Mouse (Mus musculus): ENCODE results near the gene Lrrc2. TPM values are rescaled to one million over a fixed set of nuclear protein-coding genes. Genes with fewer than 3 reads are reported as not detected.

The Lrrc2 gene
- polyA plus RNA-seq, 1 experiment, result 3.5 TPM

DNA sequence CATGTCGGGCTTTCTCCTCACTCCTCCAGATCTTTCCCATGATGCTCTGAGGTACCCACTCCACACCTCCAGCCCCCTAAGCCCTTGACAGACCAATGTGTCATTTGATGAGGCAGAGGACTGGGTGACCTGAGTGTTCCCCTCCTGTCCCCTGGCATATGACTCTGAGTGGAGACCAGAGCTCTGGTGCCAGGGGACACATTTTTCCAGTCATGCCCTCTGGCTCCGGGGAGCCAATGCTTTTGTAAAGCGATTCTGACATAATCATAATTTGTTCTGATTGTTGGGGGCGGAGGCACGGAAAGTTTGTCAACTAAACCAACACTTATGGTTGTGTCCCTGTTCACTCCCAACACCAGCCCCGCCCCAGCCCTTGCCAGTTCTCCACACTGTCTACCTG is 4.6 kb downstream of the Lrrc2 start:
- Histone ChIP-seq H3K27me3 (ENCODE audit: control insufficient read depth, insufficient read depth, low read length) (no peaks in the 10 kb centered on the region), H3K27ac (ENCODE audit: insufficient read depth, low read length) (no peak overlapping the region), H3K4me3 (replicated peaks; ENCODE audit: insufficient read depth, low read depth, low read length) (no peak overlapping the region), H3K4me1 (ENCODE audit: control insufficient read depth, insufficient read depth, low read length) (0 out of 2 replicates have a peak, but pooled peaks cover 3% of the 10 kb centered on the region)
- TF ChIP-seq POLR2A (IDR thresholded peaks at IDR 0.05; ENCODE audit: borderline replicate concordance, insufficient read depth, low read length) (no peak), CTCF (IDR thresholded peaks at IDR 0.05; ENCODE audit: borderline replicate concordance, insufficient read depth, low read depth, low read length) (no peak)
- DNase-seq, result no peak
- WGBS, result 68% methylated on average over 6 of the region's 6 CpGs

DNA sequence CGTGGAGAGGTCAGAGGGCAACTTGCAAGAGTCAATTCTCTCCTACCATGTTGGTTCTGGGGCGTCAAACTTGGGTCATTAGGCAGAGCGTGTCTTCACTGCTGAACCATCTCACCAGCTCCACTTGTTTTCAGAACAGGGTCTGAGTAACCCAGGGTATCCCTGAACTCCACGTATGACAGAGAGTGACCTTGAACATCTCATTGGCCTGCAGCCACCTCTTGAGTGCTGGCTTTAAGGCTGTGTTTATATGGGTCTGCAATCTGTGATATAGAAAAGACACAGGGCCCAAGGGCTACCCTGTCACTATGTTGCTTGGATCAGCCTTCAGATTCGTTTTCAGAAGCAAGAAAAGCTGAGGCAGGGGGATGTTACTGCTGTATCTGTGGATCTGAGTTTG is 8.3 kb downstream of the Lrrc2 start:
- H3K27me3 ChIP-seq (ENCODE audit: control insufficient read depth, insufficient read depth, low read length), result no peaks in the 10 kb centered on the region
- H3K4me1 ChIP-seq (ENCODE audit: control insufficient read depth, insufficient read depth, low read length), result no peaks in the 10 kb centered on the region
- whole genome bisulfite sequencing, result 75% methylated on average over 5 of the region's 5 CpGs

GRCm38 (mm10) chr9:110960230-110961149 is 9.1 kb downstream of the Lrrc2 start:
- Histone ChIP-seq H3K4me1 (ENCODE audit: control insufficient read depth, insufficient read depth, low read length) (no peaks in the 10 kb centered on the region), H3K27ac (ENCODE audit: insufficient read depth, low read length) (no peak overlapping the region), H3K27me3 (ENCODE audit: control insufficient read depth, insufficient read depth, low read length) (no peaks in the 10 kb centered on the region), H3K4me3 (replicated peaks; ENCODE audit: insufficient read depth, low read depth, low read length) (no peak overlapping the region)
- WGBS, result 85% methylated on average over 13 of the region's 13 CpGs
- TF ChIP-seq CTCF (IDR thresholded peaks at IDR 0.05; ENCODE audit: borderline replicate concordance, insufficient read depth, low read depth, low read length) (no peak), POLR2A (IDR thresholded peaks at IDR 0.05; ENCODE audit: borderline replicate concordance, insufficient read depth, low read length) (no peak)
- DNase-seq, result no peak

More for the DNA sequence above, 8.3 kb downstream of the Lrrc2 start:
- Histone ChIP-seq H3K27ac (ENCODE audit: insufficient read depth, low read length) (no peak overlapping the region), H3K4me3 (replicated peaks; ENCODE audit: insufficient read depth, low read depth, low read length) (no peak overlapping the region)
- TF ChIP-seq CTCF (IDR thresholded peaks at IDR 0.05; ENCODE audit: borderline replicate concordance, insufficient read depth, low read depth, low read length) (no peak), POLR2A (IDR thresholded peaks at IDR 0.05; ENCODE audit: borderline replicate concordance, insufficient read depth, low read length) (no peak)
- DNase-seq, result no peak

- TF ChIP-seq POLR2A (IDR thresholded peaks at IDR 0.05; ENCODE audit: borderline replicate concordance, insufficient read depth, low read length), result no peak
- no peak for TF ChIP-seq CTCF (IDR thresholded peaks at IDR 0.05; ENCODE audit: borderline replicate concordance, insufficient read depth, low read depth, low read length)
- WGBS, result 98% methylated on average over 8 of the region's 8 CpGs
- no peak for DNase-seq
Observed at GRCm38 (mm10) chr9:110961386-110961785, 10.0 kb downstream of the Lrrc2 start.

DNA sequence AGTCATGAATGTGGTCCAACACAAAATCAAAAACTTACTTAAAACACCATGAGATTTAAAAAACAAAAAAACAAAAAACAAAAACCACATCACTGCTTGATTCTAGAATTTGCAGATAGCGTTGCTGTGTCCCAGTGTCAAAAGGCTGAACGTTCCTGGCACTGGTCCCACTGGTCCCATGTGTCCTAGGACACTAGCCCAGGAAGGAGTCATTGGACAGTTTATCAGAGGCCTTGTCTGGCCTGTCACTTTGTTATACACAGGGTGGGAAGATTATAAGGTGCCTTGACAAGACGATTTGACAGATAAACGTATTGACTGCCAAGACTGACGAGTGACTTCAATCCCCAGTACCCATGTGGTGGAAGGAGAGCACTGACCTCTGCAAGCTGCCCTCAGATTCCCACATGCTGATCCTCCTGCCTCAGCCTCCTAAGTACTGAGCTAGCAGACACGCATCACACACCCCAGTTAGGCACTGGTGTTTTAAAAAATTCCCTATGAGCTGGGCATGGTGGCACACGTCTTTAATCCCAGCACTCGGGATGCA is 12.3 kb downstream of the Lrrc2 start:
- no peak overlapping the region for H3K4me3 ChIP-seq (replicated peaks; ENCODE audit: insufficient read depth, low read depth, low read length)
- H3K27me3 ChIP-seq (ENCODE audit: control insufficient read depth, insufficient read depth, low read length), result no peaks in the 10 kb centered on the region
- WGBS, result 67% methylated on average over 8 of the region's 8 CpGs
- H3K4me1 ChIP-seq (ENCODE audit: control insufficient read depth, insufficient read depth, low read length), result no peaks in the 10 kb centered on the region
- no peak overlapping the region for H3K27ac ChIP-seq (ENCODE audit: insufficient read depth, low read length)
- no peak for TF ChIP-seq CTCF (IDR thresholded peaks at IDR 0.05; ENCODE audit: borderline replicate concordance, insufficient read depth, low read depth, low read length)
- TF ChIP-seq POLR2A (IDR thresholded peaks at IDR 0.05; ENCODE audit: borderline replicate concordance, insufficient read depth, low read length), result no peak
- no peak for DNase-seq

More at GRCm38 (mm10) chr9:110961386-110961785, 10.0 kb downstream of the Lrrc2 start:
- Histone ChIP-seq H3K4me1 (ENCODE audit: control insufficient read depth, insufficient read depth, low read length) (no peaks in the 10 kb centered on the region), H3K4me3 (replicated peaks; ENCODE audit: insufficient read depth, low read depth, low read length) (no peak overlapping the region), H3K27me3 (ENCODE audit: control insufficient read depth, insufficient read depth, low read length) (no peaks in the 10 kb centered on the region), H3K27ac (ENCODE audit: insufficient read depth, low read length) (no peak overlapping the region)

DNA sequence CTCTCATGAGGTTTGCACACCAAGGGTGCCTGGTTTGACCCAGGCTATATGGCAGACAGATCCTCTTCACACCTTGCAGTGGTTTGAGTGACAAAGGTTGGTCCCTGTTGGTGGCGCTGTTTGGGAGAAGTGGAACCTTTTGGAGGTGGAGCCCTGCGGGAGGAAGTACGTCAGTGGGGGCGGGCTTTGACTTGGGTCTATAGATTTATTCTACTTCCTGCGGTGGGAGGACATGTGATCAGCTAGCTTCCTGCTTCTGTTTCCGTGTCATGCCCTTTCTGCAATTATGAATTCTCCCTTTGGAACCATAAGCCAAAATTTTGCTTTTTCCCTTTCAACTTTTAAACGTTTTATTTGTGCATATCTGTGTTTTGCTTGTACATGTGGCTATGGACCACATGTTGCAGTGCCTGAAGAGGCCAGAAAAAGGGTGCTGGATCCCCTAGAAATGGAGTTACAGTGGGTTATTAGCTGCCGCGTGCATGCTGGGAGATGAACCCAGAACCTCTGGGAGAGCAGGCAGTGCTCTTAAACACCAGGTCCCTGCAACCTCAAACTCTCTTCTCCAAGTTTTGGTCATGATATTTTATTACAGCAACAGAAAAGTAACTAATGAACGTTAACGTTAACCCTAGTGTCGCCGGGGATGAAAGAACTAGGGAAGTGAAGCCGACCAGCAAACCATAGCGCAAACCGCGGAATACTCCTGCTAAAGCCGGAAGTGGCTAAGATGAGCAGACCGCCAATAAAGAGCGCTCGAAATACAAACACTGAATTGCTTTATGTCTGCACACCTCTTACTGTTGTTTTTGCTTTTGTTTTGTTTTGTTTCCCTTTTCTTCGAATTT is 13.9 kb downstream of the Lrrc2 start:
- Histone ChIP-seq H3K4me3 (replicated peaks; ENCODE audit: insufficient read depth, low read depth, low read length) (no peak overlapping the region), H3K4me1 (ENCODE audit: control insufficient read depth, insufficient read depth, low read length) (no peaks in the 10 kb centered on the region), H3K27me3 (ENCODE audit: control insufficient read depth, insufficient read depth, low read length) (no peaks in the 10 kb centered on the region), H3K27ac (ENCODE audit: insufficient read depth, low read length) (no peak overlapping the region)
- no peak for DNase-seq
- TF ChIP-seq POLR2A (IDR thresholded peaks at IDR 0.05; ENCODE audit: borderline replicate concordance, insufficient read depth, low read length) (no peak), CTCF (IDR thresholded peaks at IDR 0.05; ENCODE audit: borderline replicate concordance, insufficient read depth, low read depth, low read length) (no peak)
- 91% methylated on average over 22 of the region's 22 CpGs for whole genome bisulfite sequencing

DNA sequence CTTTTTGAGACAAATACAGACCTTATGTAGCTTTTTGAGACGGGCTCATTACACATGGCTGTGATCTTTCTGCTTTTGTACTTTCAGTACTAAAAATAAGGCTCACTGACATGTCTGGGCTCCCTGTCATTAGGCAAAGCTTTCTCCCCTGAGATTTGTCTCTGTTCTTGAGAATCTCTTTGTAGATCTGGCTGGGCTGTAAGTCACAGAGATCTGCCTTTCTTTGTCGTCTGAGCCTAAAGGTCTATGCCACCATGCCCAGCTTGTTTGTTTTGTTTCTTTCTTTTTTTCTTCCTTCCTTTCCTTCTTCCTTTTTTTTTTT is 14.5 kb downstream of the Lrrc2 start:
- Histone ChIP-seq H3K4me1 (ENCODE audit: control insufficient read depth, insufficient read depth, low read length) (no peaks in the 10 kb centered on the region), H3K4me3 (replicated peaks; ENCODE audit: insufficient read depth, low read depth, low read length) (no peak overlapping the region), H3K27me3 (ENCODE audit: control insufficient read depth, insufficient read depth, low read length) (no peaks in the 10 kb centered on the region), H3K27ac (ENCODE audit: insufficient read depth, low read length) (no peak overlapping the region)
- WGBS, result 72% methylated on average over 2 of the region's 2 CpGs
- DNase-seq, result no peak
- TF ChIP-seq POLR2A (IDR thresholded peaks at IDR 0.05; ENCODE audit: borderline replicate concordance, insufficient read depth, low read length), result no peak
- no peak for TF ChIP-seq CTCF (IDR thresholded peaks at IDR 0.05; ENCODE audit: borderline replicate concordance, insufficient read depth, low read depth, low read length)

Data from cerebellum, adult 2 months (tissue).